Mouse (Mus musculus) adrenal gland, adult (tissue): ENCODE measurements around the gene Ggact.

Source experiments
- DNase-seq, 2 experiments: peaks; one replicate each; pipeline ENCODE4 v3.0.0; 2022 to 2023; ENCODE audit warnings: low spot score in 1 of 2; ENCODE audit not compliant: inconsistent age in 2 of 2

The Ggact gene

DNA sequence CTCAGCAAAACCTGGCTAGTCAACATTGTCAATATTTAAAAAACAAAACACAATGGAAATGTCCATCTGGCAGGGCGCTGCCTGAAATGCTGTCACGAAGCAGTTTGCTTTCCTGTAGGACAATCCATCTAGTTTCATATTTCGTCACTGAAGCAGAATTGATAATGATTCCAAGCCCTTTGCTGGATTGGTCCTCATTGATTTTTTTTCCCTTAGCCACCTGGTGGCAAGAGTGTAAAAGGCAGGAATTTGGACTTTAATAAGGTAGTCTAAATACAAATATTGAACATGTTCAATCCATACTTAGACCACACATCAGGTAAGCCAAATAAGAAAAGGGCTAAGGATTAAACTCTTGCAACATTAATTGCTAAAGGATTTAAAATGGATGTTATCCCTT lies 12.4 kb downstream of the Ggact start:
- DNase-seq = no peak

DNA sequence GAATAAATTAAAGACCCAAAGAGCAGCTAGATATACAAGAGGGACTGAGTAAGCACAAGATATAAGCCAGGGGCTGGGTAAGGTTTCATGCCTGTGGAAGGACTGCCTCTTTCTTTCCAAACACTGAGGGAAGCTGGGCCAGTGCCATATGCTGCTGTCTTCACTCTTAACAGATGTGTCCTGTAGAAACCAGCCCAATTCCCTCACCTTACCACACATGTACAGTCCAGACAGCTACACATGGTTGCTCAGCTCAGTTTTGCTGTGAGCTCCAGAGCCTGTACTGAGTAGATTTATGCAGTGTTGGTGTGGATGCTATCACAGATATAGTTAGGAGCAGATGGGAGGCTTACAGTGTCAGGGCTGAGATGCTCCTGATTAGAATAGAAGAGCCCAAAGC lies 12.9 kb downstream of the Ggact start:
- no peak for DNase-seq

DNA sequence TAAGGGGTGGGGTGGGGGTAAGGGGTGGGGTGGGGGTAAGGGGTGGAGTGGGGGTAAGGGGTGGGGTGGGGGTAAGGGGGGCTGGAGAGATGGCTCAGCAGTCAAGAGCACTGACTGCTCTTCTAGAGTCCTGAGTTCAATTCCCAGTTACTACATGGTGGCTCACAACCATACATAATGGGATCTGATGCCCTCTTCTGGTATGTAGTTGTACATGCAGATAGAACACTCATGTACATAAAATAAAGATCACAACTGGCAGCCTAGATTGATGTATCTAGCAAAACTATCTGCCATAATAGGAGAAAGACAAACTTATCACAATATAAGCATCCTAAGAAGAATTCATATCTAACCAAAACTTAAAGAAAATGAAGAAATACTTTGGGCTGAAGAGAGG lies 15.0 kb downstream of the Ggact start:
- DNase-seq = no peak

DNA sequence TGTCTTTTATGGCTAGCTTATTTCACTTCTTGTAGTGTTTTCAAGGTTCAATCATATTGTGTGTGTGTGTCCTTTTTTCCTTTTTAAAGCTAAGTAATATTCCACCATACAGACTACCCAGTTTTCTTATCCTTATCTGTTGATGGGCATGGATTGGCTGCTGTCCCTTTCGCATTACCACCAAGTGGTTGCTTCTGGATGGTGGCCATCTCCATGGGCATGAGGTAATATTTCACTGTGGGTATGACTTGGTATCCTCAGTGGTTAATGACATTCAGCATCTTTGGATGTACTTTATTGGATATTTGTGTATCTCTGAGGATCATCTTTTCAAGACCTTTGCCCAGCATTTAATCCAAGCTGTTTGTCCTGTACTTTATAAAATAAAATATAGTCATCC lies 17.5 kb downstream of the Ggact start:
- no peak for DNase-seq

DNA sequence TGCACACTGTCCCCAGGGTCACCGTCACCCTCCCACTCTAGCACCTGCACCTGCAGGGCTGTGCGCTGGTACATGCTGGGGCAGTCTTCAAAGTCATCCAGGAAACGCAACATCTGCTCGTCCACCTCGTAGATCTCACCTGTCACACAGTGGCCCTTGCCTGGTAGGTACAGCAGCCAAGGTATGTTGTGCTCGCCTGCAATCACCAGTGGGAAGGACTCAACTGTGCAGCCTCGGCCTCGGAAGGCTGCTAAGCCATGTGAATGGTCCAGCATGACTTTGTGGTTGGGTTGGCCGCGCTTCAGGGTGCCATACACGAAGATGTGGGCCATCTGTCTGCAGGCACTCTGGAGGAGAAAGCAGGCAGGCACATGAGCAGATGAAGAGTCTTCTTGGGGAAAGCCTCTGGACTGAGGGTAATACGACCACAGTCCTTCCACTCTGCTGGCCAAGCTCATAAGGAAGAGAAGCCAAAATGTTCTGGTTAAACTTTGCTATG lies 22.0 kb downstream of the Ggact start:
- no peak for DNase-seq

DNA sequence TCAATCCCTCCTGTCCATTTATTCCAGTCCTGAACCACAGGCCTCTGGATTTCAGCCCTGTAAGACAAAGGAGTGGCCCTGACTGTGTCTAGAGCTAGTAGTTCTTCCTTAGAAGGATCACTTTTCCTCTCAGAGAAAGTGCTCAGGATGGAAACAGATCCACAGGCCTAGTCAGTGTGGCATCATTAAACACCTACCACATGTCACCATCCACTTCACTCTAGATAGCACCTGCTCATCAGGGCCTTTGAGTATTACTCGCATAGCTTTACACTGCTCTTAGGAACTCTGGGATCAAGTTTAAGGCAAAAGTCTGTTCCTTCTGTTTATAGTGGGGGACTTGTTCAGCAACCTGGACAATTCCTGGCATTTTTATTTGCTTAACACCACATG lies 25.1 kb downstream of the Ggact start:
- no peak for DNase-seq

DNA sequence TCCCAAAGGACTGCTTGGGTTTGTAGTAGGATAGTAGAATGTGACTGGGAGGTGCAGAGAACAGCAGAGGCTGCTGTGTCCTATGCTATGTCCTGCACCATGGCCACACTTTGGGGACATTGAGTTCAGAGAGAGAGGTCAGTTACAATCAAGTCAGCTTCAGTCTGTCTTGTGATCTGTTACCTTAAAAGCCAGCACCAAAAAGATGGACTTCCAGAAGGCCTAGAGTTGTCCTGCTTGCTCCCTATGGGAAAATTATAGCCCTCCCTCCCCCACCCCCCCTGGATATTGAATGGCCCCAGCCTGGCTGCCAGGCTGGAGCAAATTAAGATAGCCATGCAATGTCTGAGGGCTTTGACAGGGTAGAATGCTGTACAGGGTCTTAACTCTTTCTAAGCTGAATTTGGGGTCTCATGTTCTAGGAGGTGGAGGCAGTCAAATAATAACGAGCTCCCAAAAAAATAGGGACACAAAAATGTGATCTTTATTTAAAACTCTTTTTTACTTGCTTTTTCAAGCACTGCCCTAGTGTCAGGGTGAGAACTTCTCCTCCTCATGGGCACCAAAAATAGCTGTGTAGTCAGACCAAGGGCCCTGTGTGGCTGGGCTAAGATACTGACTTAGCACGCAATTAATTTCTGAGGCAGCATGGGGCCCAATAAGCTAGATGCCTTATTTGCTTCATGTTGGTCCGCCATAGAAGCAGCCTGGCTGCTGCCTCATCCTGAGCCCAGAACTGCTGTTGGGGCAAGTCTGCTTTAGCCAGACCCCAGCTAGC lies 25.7 kb downstream of the Ggact start:
- no peak for DNase-seq

DNA sequence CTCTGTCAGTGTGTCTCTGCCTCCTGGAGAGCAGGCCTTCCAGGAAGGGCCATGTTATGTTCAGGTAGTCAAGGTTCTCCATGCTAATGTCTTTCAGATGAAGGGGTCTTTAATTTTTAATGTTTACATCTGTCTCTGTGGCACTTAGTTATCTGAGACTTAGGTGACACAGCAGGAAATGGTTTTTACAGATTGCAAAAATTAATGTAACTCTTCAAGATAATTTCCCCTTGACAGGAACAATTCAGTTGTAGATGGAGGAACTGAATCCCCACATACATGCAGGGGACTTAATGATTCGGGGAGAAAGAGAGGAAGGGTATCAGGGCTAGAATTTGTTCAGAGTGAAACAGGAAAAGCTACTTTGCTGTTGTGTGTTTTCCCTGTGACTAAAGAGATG lies 26.3 kb downstream of the Ggact start:
- no peak for DNase-seq

DNA sequence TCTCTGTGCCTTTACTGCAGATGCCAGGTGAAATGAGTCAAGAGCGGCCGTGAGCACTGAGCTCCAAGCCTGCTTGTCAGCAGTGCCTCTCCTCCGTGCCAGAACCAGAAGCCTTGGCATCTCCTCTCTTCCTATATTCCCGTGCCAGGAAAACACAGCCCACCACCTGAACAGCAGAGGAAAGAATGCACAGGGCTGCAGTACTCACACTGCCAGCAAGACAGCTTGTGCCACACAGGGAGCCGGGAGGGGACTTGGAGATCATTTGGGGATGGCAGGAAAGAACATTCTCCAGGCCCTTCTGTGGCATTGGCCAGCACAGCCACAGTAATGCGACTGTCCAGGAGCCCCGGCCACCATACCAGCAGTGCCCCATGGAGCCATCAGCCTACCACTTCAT lies 27.7 kb downstream of the Ggact start:
- DNase-seq = no peak

DNA sequence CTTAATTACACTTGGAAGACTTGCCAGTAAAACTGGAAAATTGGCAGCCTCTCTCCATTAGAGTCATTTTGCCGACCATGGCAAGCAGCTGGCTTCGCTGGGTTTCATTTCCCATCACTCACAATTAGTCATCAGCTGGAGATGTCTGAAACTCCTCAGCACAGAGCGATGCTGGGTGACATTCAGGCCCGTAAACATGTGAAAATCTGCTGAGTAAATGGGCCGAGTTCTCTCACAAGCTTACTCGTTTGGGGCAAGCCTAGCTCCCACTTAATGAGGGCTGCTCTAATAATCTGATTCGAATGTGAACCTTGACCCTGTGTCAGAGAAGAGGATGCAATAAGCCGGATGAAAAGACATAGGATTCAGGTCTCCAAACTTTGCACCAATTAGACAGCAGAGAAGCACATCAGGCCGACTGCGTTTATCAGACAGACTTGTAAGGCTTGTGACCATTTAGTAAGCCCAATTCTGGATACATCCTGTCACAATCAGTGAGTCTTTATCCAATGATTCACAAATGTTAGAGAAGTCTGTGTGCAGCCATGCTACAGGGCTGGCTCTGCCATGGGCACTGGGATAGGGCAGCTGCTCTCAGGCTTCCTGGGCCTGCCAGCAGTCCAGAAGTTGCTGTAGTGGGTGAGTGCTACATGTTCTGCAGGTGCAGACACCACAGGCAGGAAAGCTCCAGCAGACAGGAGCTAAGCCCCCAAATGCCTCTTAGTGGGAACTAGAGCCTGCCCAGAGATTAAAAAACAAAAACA lies 29.6 kb downstream of the Ggact start:
- DNase-seq = peak in 1 of 2 experiments; percentile 46

DNA sequence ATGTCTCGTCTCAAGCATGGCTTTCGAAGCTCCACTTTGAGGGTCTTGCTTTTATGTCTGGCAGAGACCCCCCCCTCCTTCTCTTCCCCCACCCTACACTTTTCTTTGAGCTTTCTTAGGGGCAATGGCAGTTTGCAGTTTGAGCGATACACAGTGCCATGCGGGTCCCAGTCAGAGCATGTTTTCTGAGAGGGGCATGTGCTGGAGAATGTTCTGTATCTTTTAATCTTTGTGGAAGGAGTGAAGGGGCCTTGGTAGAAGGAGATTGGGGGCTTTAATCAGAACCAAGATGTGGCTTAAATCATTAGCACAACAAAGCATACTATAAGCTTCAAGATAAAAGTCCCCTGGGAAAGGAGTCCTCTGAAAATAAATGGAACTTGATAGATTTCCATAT lies 30.1 kb downstream of the Ggact start:
- no peak for DNase-seq

DNA sequence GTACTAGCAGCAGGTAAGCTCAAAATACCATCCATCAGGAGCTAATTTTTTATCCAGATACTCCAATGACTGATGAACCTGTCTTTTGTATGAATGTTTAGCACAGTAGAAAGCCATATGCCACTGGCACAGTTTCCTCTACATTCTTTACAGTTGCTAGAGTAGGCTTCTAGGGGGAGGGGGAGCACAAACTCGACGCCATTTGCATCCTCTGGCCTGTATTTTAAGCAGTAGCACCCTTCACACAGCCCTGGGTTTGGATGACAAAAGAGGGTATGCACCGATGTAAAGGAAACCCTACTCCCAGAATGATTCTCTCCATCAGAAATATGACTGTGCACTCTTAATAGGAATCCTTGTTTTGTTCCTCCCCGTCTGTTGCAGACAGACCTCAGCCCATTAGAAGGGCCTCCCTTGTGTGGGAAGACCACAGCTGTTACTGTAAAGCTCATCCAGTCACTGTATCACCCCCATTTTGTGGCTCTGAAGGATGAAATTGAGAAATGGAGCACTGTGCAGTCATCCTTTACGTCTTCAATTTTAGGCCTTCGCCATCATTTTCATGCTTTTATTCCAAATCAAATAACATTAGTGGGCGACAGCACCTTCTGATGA lies 30.7 kb downstream of the Ggact start:
- no peak for DNase-seq

DNA sequence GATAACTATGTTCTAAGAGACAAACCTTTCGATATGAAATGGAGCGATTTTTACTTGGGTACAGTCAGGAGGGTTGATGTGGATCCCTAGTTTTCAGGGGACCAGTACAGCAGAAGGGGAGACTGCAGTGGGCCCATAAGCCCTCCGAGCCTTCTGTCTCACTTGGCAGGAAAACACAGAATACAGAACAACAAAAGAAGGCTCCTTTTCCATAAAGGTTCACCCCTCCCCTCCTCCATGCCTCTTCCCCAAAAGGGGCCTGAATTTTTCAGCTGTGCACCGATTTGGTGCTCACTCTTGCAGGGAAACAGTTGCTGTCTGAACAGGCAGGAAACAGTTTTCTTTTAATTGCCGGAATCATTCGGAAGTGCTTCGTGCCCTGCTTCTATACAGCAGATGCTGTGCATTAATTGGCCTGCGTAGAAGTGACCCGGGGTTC lies 31.3 kb downstream of the Ggact start:
- DNase-seq = no peak

DNA sequence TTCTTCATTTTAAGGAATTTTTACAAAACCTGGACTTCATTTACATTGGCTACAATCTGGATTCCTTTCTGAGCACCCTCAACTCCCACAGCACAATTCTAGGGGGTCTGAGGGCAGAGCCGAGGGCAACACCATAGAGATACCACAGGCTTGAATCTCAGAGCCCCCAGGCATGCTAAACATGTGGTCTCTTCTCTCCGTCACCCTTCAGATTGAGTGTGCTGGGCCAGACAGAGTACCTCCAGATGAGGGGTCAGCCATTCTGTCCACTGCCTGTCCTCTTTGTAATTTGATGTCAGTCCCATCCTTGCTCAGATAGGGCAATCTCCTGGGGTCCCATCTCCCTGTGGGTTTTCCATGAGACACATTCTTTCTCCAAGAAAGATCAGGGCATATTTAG lies 31.9 kb downstream of the Ggact start:
- DNase-seq = no peak

DNA sequence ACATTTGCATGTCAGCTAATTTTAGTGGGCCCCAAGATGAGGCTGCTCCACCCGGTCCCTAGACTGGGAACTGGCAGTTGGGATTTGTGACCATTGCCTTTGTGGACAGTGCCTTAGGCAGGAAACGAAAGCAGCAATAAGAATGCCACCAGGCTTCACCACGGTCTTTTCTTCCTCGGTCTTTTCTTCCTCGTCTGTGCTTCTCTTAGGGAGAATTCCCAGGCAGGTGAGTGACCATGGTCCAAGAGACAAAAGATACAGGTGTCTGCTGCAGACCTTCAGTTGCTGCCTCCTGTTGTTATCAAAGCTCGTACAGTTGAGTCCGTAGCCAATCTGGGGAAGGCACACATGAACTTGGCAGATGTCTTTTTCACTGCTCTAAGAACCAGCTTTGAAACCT lies 33.3 kb downstream of the Ggact start:
- no peak for DNase-seq

DNA sequence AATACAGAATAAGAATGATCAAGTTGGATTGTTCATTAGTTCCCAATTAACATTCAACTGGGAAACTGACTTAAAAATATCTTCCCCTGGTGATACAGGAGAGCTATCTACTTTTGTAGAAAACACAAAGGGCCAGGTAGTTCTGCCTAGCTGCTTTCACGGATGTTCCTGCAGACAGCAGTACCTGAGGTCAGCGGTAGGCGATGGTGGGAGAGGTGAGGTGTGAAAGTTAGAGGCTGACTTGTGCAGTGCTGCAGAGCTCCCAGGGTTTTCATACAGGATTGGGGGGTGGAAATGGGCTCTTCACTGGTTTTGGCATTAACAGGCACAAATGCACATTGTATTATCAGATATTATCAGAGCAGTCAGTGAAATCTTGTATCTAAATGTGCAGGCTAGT lies 35.8 kb downstream of the Ggact start:
- DNase-seq = no peak

DNA sequence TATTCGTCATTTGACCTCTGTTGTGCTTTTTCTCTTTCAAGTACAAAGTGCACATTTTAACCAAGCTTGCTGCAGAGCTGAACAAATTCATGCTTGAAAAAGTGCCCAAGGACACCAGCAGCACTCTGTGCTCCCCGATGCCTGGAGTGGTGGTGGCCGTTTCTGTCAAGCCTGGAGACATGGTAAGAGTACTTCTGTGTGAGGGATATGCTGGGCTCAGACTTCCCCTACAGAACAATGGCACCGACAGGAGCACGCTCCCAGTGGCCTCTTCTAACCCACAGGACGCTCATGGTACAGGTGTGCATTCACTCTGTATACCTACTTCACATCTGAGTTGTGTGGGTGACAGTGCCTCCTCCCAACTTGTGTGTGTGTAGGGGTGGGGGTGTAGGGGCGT lies 36.8 kb downstream of the Ggact start:
- peak; percentile 76 to 80 for DNase-seq

DNA sequence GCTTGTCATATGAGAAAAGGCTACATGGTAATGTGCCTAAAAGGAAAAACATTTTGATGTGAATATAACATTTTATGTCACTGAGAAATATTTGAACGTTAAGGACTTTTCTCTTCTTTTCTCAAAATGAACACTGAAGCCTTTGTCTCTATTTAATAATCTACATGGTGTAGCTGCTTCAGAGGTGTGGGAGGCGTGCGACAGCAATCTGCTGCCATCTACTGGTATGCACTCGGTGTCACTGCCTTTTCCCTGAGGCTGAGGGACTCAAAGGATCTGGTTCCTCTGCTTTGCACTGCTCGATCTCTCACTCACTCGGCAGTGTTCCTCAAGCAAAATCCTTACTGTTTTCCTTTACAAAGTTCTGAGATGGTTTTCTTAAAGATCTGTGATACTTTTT lies 37.4 kb downstream of the Ggact start:
- DNase-seq = peak; percentile 82 to 93

DNA sequence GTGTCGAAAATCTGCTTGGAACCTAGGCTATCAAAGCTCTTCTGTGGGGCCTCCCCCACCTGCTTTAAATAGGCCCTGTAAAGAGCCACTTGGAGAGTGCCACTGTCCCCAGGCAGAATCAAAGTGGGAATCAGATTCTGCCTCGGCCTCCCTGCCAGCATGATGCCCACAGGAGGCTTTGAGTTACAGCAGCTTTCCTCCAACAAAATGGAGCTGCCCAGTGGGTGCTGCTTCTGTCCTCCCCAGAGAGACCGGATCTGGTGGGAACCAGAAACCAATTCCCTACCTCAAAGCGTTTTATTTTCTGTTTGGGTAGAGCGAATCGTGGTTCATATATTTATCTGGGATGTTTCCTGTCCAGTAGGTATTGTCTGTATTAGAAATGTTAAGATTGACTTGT lies 37.9 kb downstream of the Ggact start:
- no peak for DNase-seq

DNA sequence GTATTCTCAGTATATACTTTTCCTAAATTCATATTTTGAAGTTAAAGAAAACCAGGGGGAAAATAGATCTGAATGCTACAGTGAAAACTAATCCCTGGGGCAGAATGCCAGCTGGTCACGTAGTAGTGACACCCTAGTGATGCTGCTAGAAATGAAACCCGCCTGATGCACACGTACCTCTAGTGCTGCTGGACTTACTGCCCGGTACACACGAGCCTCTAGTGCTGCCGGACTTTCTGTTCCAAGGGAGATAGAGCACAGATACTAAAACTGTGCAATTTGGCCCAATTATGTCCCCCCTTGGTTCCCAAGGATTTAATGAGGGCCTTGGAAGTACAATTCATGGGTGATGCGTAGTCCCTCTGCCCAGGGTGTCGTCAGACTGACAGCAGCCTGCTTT lies 38.5 kb downstream of the Ggact start:
- DNase-seq = no peak

DNA sequence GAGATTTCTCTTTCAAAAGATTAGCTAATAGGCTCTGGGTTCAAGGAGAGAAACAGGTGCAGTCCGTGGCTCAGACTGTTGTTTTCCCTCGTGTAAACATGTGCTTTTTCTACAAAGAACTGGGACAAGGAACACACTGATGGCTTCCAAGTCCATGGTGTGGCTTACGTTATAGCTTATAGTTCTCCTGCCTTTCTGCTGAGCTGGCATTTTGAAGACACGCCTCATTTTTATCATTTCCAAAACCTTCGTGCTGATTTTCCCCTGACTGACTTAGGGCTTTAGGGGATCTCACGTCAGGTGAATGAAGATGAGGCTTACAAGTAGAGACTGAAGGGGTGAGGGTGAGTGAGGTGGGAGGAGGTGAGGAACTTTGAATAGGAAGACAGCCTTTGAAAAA lies 40.9 kb downstream of the Ggact start:
- no peak for DNase-seq
